Mouse (Mus musculus) cerebellum, postnatal 14 days (tissue): ENCODE measurements around the gene Als2cl.

Source experiments
- DNase-seq, 2 experiments: peaks; one replicate each; pipeline ENCODE4 v3.0.0; 2021; ENCODE audit warnings: mixed read lengths in 2 of 2

The Als2cl gene

GRCm38 (mm10) chr9:110920665-110921419 is 41.2 kb downstream of the Als2cl start:
- no peak for DNase-seq

DNA sequence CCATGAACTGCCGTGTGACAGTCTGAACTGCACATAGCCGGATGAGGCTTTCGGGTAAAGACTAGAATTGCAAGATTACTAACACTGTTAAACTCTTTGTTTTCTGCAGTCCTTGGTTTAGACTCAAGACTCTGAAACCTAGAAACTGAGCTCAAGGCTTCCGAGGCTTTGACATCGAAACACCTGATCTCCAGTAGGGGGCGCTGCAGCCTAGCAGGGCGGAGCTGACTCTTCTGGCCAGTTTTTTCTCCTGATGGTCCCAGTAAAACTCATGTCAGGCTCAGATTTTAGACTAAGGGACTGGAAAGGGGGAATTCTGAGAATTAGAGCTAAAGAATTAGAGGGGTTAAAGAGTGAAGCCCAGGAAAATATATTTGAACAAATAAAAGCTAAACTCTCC is 43.1 kb downstream of the Als2cl start:
- DNase-seq, result peak; percentile 84 to 93

- DNase-seq, result peak; percentile 28 to 33
These were observed 51.9 kb downstream of the Als2cl start for GRCm38 (mm10) chr9:110931573-110931972.

DNA sequence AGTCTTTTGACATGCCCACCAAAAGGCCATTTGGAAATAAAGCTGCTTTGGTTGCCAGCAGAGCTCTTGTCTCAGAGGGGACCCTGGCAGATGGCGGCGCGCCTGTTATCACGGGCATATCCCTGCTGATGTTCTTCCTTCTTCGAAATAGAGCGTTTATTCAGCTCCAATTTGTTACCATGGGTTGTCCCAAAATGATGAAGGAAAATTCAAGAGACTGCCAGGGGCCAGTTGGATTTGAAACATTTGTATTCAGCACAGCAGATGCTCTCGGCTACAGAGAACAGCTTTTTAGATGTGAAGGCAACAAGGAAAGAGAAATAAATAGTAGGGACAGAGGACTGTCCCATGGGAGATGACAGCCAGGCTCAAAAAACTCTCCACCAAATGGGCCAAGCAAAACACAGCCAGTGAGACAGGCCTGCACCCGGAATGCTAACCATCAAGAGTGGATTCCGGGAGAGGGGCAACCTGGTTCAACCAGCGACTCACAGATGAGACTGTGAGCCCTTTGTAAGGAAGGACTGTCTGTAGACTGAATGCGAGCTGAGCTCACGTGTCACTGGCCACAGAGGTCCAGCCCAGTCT is 54.3 kb downstream of the Als2cl start:
- DNase-seq, result peak; percentile 81 to 82

DNA sequence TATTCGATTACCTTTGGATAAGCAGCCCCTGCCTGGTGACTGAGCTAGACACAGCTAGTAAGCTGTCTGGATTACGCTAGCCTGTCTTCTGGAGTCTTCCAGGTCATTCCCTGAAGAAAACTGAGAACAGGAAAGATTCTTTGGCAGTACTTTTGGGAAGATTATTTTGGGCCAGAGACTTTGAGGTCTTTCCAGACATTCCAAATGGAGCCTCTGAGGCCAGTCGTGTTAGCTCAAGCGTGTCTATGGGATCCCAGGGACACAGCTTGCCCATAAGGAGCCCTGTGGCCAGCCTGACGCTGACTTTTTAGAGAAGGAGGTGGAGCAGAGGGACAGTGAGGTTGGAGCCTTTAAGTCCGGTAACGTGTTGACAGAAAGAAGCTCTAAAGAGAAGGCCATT is 56.3 kb downstream of the Als2cl start:
- peak in 1 of 2 experiments; percentile 15 for DNase-seq

DNA sequence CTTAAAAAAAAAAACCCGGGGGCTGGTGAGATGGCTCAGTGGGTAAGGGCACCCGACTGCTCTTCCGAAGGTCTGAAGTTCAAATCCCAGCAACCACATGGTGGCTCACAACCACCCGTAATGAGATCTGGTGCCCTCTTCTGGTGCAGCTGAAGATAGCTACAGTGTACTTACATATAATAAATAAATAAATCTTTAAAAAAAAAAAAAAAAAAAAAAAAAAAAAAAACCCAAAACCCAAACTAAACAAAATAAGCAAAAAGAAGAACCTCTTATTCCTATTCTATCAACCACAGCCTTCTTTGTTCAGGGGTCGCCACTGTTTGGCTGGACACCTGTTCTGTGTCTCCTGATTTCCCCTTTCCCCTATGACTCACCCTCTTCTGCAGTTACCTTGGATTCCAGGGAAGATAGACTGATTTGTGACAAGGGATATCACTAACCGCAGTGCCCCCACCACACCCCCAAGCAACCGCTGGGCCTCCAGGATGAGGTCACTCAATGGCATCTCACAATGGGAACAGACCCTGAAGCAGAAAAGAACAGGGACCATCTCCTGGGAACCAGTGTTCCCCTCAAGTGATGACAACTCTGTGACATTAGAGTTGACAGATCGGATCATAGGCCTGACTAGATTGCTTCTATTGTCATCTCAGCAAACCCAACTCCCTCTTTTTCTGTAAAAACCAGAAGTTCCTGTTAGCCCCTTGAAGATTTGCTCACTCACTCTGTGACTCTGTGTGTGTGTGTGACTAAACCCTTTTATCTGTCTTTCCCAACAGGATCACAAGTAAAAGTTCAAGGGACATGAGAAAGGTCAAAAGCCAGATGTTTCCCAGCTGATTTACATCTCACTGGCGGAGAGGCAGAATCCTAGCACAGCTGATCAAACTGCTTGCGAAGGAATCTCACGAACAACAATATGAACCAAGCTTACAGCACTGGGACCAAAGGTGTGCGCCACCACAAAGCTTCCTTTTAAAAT is 58.1 kb downstream of the Als2cl start:
- no peak for DNase-seq

DNA sequence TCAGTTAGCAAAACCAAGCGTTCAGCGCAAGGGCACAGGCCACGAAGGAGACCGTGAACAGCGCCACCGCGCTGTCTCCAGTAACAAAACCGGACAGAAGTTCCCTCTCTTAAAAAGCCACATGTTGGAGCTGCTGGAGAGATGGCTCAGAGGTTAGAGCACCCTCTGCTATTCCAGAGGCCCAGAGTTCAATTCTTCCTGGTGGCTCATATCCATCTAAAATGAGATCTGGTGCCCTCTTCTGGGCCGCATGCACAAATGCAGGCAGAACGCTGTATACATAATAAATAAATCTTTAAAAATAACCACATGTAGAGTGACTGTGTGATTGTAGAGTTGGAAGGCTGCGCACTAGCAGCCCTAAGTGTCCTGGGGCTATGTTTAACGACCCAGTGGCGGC is 64.6 kb downstream of the Als2cl start:
- peak; percentile 28 to 34 for DNase-seq

- DNase-seq, result no peak
These were observed 65.7 kb downstream of the Als2cl start for GRCm38 (mm10) chr9:110945343-110945742.

DNA sequence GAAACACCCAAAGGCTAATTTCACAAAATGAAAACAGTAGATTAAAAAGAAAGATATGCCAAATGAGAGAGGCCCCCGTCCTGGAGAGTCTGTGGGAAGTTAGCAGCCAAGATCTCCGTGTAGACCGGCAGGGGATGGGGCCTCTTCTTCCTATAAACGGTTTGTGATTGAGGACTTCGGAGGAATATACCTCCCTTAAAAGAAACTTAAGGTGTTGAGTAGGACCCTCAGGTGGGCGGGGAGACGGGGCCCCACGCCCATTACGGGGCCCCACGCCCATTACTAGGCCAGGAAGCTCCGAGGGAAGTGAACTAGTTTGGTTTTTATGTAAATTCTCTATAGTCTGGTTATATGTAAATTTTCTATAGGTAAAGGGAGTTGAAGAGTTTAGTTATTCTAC is 66.3 kb downstream of the Als2cl start, which contains the start of gene Tdgf1:
Gene Tdgf1, minus strand, starts transcription at position 233 of the 400 bp plus-strand sequence.
- DNase-seq, result no peak

DNA sequence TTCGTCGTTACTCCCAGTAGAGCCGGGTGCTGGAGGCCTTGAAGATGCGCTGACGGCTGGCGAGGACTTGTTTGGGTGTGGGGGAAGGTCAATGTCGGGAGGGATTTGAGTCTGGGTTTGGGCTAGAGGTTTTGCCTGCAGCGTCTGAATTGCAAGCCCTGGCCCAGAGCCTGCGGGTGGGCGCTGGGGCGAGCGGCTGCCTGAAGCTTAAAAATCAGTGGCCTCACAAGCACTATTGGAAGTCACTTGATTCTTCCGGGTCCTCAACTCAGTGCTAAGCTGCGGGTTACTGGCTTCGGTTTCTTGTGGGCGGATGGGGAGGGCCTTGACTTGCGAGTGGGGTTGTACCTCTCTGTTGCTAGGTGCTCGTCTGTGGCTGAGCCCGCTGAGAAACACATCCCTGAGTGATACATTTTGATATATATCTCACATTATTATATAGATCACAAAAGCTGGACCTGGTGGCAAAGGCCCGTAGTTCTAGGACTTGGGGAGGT is 66.9 kb downstream of the Als2cl start:
- no peak for DNase-seq

DNA sequence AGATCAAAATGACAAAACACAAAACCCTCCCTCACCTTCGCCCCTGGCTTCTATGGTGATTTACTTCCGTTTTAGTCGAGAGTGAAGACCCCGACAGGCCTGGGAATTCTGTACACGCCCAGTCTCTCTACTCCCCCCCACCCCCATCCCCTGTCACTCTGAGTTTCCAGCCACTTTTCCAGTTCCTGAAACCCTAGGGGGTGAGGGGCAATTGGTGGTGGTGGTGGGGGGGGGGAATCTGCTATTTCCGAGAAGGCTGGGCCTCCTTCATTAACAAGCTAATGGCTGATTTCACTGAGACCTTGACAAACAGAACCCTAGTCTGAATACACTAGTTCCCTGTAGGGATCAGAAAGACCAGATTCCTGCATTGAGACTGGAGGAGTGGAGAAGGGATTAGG is 67.6 kb downstream of the Als2cl start:
- DNase-seq, result no peak

- DNase-seq, result no peak
These were observed 68.2 kb downstream of the Als2cl start for GRCm38 (mm10) chr9:110947900-110948299.

DNA sequence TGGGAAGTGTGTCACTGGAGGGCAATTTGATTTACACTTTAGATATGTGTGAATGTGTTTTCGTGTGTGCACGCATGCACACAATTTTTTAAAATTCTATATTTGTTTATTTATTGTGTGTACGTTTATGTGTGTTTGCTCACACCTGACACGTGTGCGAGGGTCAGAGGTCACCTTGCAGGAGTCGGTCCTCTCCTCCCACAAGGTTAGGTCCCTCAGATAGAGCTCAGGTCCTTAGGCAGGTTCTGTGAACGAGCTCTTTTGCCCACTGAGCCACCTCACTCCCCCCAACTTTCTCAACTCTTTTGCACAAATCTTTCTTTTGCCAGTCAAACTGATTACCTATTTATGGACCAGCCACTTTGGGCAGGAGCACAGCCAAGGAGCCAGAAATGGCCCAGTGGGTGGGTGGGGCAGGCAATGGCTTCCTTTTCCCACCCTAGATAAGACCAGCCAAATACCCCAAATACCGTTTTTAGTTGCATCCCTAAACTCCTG is 69.2 kb downstream of the Als2cl start:
- no peak for DNase-seq

- DNase-seq, result no peak
These were observed 70.4 kb downstream of the Als2cl start for GRCm38 (mm10) chr9:110950109-110950508.
